Mouse (Mus musculus): ENCODE data around the gene Arhgap35.
A peak's percentile ranks its signal among the peaks of the same experiment; 100 is the strongest.

Gene Arhgap35

DNA sequence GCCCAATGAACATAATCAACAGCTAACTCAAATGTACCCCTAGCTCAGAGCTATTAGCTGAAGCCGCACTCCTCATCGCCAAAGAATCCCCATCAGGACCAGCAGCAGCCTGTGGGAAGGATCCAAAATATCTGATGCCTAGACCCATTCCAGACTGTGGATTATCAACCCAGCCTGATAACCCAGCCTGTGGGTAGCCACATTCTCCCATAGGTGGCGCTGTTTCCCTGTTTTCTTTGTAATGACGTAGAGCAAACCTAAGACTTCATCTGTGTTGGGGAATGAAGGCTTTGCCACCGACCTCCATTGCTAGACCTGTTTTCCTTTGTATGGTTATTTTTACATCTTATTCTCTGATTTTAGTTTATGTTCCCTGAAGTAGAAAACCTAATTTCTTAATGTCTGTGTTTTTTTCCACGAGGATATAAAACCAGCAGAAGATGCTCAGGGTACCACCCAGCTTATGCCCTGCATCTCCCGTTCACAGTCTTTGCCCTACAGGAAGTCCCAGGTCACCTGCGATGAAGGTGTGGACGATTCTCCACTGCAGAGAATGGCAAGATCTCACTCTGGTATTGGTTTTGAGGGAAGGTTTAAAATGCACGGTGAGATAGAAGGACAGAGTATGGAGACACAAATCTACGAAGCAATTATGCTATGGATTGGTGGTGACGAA lies 13.4 kb upstream of the Arhgap35 start:
- H3K27me3 ChIP-seq (ENCODE audit: insufficient read depth, low read length): no peaks in the 10 kb centered on the region
- no peaks in the 10 kb centered on the region for H3K36me3 ChIP-seq (ENCODE audit: insufficient read depth, low read length)
- TF ChIP-seq CTCF (conservative IDR thresholded peaks at IDR 0.05; ENCODE audit: low read length) (peak; percentile 78), POU5F1 (IDR thresholded peaks at IDR 0.05; ENCODE audit: borderline replicate concordance, low read length) (no peak), NANOG (IDR thresholded peaks at IDR 0.05; ENCODE audit: borderline replicate concordance, low read length) (no peak)
- no peak overlapping the region for H3K4me3 ChIP-seq (replicated peaks; ENCODE audit: low read length)
- peaks cover 24% of the 10 kb centered on the region for H3K4me1 ChIP-seq (replicated peaks; ENCODE audit: low read depth, low read length)
- no peaks in the 10 kb centered on the region for H3K9me3 ChIP-seq (ENCODE audit: low read length)

DNA sequence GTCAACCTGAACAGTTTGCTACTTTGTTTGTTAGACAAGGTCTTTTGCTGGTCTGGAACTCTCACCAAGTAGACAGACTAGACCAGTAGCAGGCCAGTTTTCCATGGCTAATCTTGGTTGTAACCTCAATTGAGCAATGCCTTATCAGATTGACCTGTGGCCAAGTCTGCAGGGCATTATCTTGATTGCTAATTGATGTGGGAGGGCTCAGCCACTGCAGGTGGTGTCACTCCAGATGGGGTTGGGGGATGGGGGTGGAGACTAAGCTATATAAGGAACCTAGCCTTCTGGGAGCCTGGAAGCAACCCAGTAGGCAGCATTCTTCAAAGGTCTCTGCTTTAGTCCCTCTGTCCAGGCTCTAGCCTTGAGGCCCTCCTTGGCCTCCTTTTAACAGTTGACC lies 8.9 kb upstream of the Arhgap35 start:
- Histone ChIP-seq H3K9me3 (ENCODE audit: low read length) (0 out of 2 replicates have a peak, but pooled peaks cover 4% of the 10 kb centered on the region), H3K4me3 (replicated peaks; ENCODE audit: low read length) (no peak overlapping the region), H3K4me1 (replicated peaks; ENCODE audit: low read depth, low read length) (peaks cover 59% of the 10 kb centered on the region), H3K27me3 (ENCODE audit: insufficient read depth, low read length) (no peaks in the 10 kb centered on the region), H3K36me3 (ENCODE audit: insufficient read depth, low read length) (no peaks in the 10 kb centered on the region)
- TF ChIP-seq NANOG (IDR thresholded peaks at IDR 0.05; ENCODE audit: borderline replicate concordance, low read length): 0 out of 2 replicates have a peak, but pooled peaks have one; percentile 7
- no peak for TF ChIP-seq POU5F1 (IDR thresholded peaks at IDR 0.05; ENCODE audit: borderline replicate concordance, low read length)

- no peaks in the 10 kb centered on the region for H3K36me3 ChIP-seq (ENCODE audit: insufficient read depth, low read length)
- H3K4me1 ChIP-seq (replicated peaks; ENCODE audit: low read depth, low read length): peaks cover 61% of the 10 kb centered on the region
Measured at GRCm38 (mm10) chr7:16623131-16623530, 8.3 kb upstream of the Arhgap35 start.

DNA sequence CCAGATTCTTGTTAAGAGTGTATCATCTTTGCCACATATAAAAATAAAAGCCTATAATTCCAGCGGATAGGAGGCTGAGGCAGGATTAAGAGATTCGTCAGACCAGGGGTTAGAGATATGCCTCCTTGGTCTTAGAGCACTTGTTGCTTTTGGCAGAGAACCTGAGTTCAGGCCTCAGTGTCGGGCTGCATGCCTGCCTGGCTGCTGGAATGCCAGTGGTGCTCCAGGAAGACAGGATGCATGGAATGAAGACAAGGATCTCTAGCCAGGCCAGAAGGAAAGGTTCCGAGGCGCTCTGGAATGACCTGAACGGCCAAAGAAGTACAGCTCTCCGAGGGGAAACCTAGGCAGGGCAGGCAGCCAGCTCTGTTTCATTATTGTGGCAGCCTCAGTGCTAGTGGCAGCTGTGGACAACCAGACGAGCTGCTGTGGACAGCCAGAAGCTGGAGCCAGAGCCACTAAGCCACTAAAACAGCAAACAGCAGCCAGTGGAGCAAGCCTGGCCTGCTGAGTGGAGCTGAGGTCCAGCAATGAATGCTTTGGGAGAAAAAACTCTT lies 6.4 kb upstream of the Arhgap35 start:
- Histone ChIP-seq H3K9me3 (ENCODE audit: low read length) (0 out of 2 replicates have a peak, but pooled peaks cover 4% of the 10 kb centered on the region), H3K36me3 (ENCODE audit: insufficient read depth, low read length) (no peaks in the 10 kb centered on the region), H3K4me3 (replicated peaks; ENCODE audit: low read length) (no peak overlapping the region), H3K4me1 (replicated peaks; ENCODE audit: low read depth, low read length) (peaks cover 66% of the 10 kb centered on the region), H3K27me3 (ENCODE audit: insufficient read depth, low read length) (peaks cover 9% of the 10 kb centered on the region)
- TF ChIP-seq POU5F1 (IDR thresholded peaks at IDR 0.05; ENCODE audit: borderline replicate concordance, low read length) (no peak), CTCF (conservative IDR thresholded peaks at IDR 0.05; ENCODE audit: low read length) (no peak), NANOG (IDR thresholded peaks at IDR 0.05; ENCODE audit: borderline replicate concordance, low read length) (no peak)

More at GRCm38 (mm10) chr7:16623131-16623530, 8.3 kb upstream of the Arhgap35 start:
- 0 out of 2 replicates have a peak, but pooled peaks cover 4% of the 10 kb centered on the region for H3K27me3 ChIP-seq (ENCODE audit: insufficient read depth, low read length)
- TF ChIP-seq CTCF (conservative IDR thresholded peaks at IDR 0.05; ENCODE audit: low read length) (no peak), NANOG (IDR thresholded peaks at IDR 0.05; ENCODE audit: borderline replicate concordance, low read length) (no peak), POU5F1 (IDR thresholded peaks at IDR 0.05; ENCODE audit: borderline replicate concordance, low read length) (no peak)
- no peak overlapping the region for H3K4me3 ChIP-seq (replicated peaks; ENCODE audit: low read length)
- H3K9me3 ChIP-seq (ENCODE audit: low read length): 0 out of 2 replicates have a peak, but pooled peaks cover 4% of the 10 kb centered on the region

GRCm38 (mm10) chr7:16618661-16619211 lies 3.9 kb upstream of the Arhgap35 start:
- H3K4me3 ChIP-seq (replicated peaks; ENCODE audit: low read length): peak overlapping the region; percentile 68
- H3K27me3 ChIP-seq (ENCODE audit: insufficient read depth, low read length): peaks cover 9% of the 10 kb centered on the region
- 0 out of 2 replicates have a peak, but pooled peaks cover 4% of the 10 kb centered on the region for H3K9me3 ChIP-seq (ENCODE audit: low read length)
- no peaks in the 10 kb centered on the region for H3K36me3 ChIP-seq (ENCODE audit: insufficient read depth, low read length)
- peaks cover 65% of the 10 kb centered on the region for H3K4me1 ChIP-seq (replicated peaks; ENCODE audit: low read depth, low read length)
- peak; percentile 23; the same call in 1 of the 2 replicates for TF ChIP-seq CTCF (conservative IDR thresholded peaks at IDR 0.05; ENCODE audit: low read length)
- no peak for TF ChIP-seq POU5F1 (IDR thresholded peaks at IDR 0.05; ENCODE audit: borderline replicate concordance, low read length)
- no peak for TF ChIP-seq NANOG (IDR thresholded peaks at IDR 0.05; ENCODE audit: borderline replicate concordance, low read length)

DNA sequence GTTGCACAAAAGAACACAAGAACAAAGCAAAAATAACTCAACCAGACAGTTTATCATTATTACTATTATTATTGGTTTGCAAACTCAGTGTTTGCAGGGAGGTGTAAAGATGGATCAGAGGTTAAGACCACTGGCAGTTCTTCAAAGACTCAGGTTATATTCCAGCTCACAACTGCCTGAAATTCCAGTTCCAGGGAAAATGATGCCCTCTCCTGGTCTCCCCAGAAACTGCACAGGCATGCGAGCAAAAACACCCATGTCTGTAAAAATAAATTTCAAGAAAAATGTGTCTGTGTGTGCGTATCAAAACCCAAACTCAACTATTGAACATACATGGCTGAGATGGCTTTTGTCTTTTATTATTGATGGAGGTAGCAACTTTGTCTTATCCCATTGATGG lies 2.3 kb upstream of the Arhgap35 start:
- peaks cover 9% of the 10 kb centered on the region for H3K27me3 ChIP-seq (ENCODE audit: insufficient read depth, low read length)
- H3K4me1 ChIP-seq (replicated peaks; ENCODE audit: low read depth, low read length): peaks cover 65% of the 10 kb centered on the region
- TF ChIP-seq CTCF (conservative IDR thresholded peaks at IDR 0.05; ENCODE audit: low read length) (peak; percentile 98), NANOG (IDR thresholded peaks at IDR 0.05; ENCODE audit: borderline replicate concordance, low read length) (no peak)
- H3K9me3 ChIP-seq (ENCODE audit: low read length): 0 out of 2 replicates have a peak, but pooled peaks cover 4% of the 10 kb centered on the region
- no peak overlapping the region for H3K4me3 ChIP-seq (replicated peaks; ENCODE audit: low read length)
- H3K36me3 ChIP-seq (ENCODE audit: insufficient read depth, low read length): peaks cover 7% of the 10 kb centered on the region

- H3K4me3 ChIP-seq (replicated peaks; ENCODE audit: low read length): peak overlapping the region; percentile 95
- peaks cover 9% of the 10 kb centered on the region for H3K27me3 ChIP-seq (ENCODE audit: insufficient read depth, low read length)
- no peaks in the 10 kb centered on the region for H3K9me3 ChIP-seq (ENCODE audit: low read length)
- H3K36me3 ChIP-seq (ENCODE audit: insufficient read depth, low read length): peaks cover 25% of the 10 kb centered on the region
- no peak for TF ChIP-seq POU5F1 (IDR thresholded peaks at IDR 0.05; ENCODE audit: borderline replicate concordance, low read length)
- TF ChIP-seq CTCF (conservative IDR thresholded peaks at IDR 0.05; ENCODE audit: low read length): no peak
- no peak for TF ChIP-seq NANOG (IDR thresholded peaks at IDR 0.05; ENCODE audit: borderline replicate concordance, low read length)
- peaks cover 73% of the 10 kb centered on the region for H3K4me1 ChIP-seq (replicated peaks; ENCODE audit: low read depth, low read length)
Measured at GRCm38 (mm10) chr7:16614171-16614887, 464 bp downstream of the Arhgap35 start.

Measured in E14TG2a.4 (cell line).